Mouse (Mus musculus) spleen, adult 18-20 months (tissue): ENCODE results near the gene Emg1.
"Not testable (repeated sequence)": the region's sequence is repeated elsewhere in the genome, so short reads cannot be mapped to it uniquely, and the experiment has no call there.

ENCODE experiments used
- DNase-seq, 2 experiments: peaks; one replicate each; pipeline ENCODE4 v3.0.0; 2022; ENCODE audit warnings: mixed read lengths in 2 of 2

Gene Emg1

DNA sequence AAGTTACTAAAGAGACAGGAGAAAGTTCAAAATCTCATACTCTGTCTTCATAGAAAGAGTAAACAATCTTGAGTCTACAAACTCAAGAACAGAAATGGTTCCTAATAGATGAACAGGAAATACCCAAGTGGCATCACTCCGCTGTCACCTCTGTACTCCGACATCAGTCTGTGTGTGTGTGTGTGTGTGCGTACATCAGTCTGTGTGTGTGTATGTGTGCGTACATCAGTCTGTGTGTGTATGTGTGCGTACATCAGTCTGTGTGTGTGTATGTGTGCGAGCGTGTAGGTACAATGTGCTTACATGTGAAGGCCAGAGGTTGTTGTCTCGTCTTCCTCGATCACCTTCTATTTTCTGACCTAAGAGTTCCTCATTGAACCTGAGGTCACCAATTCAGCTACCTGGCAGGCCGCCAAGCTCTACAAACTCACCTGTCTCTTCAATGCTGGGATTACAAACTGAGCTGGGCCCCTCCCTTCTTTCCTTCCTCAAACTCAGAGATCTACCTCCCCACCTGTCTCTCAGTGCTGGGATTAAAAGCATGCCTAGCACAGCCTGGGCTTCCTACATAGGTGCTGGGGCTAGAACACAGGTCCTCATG is 3.6 kb downstream of the Emg1 start:
- DNase-seq, result no peak

GRCm38 (mm10) chr6:124706061-124706627 is 5.8 kb downstream of the Emg1 start:
- no peak for DNase-seq

DNA sequence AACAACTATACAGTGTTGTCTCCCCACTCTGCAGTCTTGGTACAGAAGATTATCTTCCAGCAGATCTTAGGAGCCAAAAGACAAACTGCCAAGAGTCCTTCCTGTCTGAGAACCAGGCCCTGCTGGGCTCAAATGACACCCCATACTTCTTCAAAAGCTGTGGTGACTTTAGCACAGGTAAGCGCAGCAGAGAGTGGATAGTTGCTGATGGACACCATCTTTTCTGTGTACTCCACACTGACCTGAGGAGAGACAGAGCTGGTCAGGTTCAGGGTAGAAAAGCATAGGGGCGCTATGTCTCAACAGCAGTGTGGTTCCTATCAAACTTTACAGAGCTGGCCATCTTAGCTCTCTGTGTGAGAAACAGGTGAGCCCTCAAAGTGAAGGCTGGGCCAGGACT is 7.6 kb downstream of the Emg1 start:
- no peak for DNase-seq

GRCm38 (mm10) chr6:124703789-124704188 is 8.2 kb downstream of the Emg1 start:
- no peak for DNase-seq

DNA sequence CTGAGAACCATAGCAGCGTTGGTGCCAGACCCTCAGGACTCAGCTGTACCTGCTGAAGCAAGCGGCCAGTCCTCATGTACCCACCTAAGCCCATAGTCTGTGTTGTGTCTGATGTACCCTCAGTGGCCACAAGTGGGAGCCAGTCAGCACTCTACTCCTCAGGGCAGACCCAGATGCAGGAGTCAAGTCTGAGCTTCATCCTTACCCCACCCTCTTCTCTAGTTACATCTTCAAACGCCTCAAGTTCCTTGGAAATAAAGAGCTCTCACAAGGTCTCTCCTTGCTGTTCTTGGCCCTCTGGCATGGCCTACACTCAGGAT is 9.2 kb downstream of the Emg1 start:
- peak; percentile 61 to 81 for DNase-seq

DNA sequence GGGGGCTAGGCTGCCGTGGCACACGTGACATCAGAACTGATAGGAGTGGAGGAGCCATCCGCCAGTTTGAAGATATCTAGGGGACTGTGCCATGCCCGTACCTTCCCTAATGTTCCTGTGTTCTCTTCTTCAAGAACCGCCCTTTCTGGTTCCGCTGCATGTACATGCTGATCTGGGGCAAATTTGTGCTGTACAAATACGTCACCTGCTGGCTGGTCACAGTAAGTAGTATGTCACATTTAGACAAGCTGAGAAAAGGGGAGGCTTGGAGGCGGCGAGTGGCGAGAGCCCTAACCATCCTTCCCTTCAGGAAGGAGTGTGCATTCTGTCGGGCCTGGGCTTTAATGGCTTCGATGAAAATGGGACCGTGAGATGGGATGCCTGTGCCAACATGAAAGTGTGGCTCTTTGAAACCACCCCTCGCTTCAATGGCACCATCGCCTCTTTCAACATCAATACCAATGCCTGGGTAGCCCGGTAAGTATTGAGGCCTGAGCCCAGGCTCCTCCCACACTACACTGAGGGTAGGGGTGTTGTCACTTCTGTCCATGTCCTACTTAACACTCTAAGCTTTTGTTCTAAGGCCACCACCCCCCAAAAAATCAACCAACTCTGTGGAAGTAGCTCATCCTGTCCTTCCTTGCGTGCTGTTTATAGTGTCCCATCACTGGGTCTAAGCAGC is 9.7 kb downstream of the Emg1 start:
- DNase-seq, result no peak

DNA sequence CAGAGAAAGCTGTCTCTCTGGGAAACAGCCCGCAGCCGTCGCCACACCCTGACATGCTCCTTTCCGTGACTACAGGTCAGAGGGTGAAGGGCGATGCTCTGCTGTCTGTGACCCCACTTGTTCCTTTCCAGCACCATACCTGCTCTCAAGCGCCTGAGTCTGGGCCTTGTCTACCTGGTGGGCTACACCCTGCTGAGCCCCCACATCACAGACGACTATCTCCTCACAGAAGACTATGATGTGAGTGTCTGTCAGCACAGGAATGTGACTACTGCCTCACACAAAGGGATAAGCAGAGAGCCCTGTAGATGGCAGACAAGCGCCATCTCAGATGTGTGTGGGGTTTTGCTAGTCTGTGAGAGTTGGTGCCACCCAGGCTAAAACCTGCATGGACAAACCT is 10.6 kb downstream of the Emg1 start:
- no peak for DNase-seq

DNA sequence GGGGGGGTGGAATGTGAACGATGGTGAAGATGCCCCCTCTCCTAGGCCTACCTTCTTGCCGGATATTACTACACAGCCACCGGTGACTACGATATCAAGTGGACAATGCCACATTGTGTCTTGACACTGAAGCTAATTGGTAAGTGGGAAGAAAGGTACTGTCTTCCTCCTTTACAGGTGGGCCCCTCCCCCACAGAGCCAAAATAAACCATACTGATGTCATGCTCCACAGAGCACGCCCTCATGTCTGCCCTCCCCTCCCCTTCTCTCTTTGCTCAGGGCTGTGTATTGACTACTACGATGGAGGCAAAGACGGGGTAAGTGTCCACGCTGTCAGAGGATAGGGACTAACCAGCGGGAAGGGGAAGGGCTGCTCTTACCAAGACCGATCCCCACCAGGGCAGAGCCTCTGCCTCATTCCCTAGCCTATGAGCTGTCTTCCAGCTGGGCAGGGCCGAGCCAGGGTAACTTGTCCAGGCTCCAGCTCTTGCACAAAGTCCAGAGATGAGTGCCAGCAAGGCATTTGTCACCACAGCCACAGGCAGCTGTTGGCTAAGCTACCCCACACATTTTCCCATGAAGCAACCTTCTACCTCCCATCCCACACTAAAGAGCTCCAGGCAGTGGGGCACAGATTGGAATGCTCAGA is 11.9 kb downstream of the Emg1 start:
- no peak for DNase-seq

DNA sequence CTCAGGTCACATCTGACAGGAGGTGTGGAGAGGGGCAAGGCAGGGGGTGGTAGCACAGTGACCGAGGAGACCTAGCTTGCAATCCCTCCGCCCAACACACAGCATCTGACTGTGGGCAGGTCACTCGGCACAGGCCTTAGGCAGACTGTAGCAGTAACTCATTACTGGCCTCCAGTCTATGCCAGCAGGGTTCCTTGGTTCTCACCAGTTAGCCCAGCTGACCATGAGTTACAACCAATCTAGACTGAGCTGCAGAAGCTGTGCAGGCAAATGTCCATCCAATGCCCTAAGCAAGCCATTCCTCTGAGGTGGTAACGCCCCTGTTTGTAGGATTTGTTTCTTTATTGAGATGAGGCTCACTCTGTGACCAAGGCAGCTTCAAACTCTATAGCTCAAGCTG is 12.6 kb downstream of the Emg1 start:
- DNase-seq, result no peak

DNA sequence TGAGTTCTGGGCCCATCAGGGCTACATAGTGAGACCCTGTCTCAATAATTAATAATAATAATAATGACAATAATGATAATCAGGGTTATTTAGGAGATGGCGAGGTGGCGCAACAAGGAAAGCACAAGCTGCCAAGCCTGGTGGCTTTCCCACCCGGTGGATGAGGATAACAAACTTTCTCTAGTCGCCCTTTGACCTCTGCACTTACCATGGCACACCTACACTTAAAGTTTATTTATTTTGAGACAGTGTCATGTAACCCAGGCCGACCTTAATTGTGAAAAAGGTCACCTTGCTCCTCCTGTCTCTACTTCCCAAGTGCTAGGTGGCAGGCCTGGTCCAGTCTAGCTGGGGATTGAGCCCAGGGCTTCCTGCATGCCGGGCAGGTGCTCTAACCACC is 13.2 kb downstream of the Emg1 start:
- DNase-seq, result no peak

- DNase-seq, result no peak
These were observed 15.4 kb downstream of the Emg1 start for GRCm38 (mm10) chr6:124696441-124697150.

- no peak for DNase-seq
These were observed 17.6 kb downstream of the Emg1 start for GRCm38 (mm10) chr6:124694166-124694955.

- no peak for DNase-seq
These were observed 18.6 kb downstream of the Emg1 start for GRCm38 (mm10) chr6:124693243-124693981.

GRCm38 (mm10) chr6:124690517-124690916 is 21.5 kb downstream of the Emg1 start:
- DNase-seq, result no peak

DNA sequence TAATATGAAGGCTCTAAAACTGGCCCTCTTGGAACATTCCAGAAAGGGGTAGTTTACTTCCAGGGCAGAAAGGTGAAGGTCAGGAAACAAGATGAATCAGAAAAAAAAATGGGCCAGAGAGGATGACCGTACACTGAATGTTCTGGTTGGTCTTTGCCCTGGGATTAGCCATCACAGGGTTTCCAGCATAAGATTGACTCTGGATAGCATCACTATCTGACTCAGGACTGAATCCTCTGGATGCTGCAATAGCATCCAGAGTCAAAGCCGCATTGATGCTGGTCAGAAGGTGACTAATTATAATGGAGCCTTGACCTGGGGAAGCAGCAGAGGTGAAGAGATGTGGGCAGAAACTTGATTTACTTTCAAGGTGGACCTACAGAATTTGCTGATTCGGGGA is 23.0 kb downstream of the Emg1 start:
- no peak for DNase-seq

DNA sequence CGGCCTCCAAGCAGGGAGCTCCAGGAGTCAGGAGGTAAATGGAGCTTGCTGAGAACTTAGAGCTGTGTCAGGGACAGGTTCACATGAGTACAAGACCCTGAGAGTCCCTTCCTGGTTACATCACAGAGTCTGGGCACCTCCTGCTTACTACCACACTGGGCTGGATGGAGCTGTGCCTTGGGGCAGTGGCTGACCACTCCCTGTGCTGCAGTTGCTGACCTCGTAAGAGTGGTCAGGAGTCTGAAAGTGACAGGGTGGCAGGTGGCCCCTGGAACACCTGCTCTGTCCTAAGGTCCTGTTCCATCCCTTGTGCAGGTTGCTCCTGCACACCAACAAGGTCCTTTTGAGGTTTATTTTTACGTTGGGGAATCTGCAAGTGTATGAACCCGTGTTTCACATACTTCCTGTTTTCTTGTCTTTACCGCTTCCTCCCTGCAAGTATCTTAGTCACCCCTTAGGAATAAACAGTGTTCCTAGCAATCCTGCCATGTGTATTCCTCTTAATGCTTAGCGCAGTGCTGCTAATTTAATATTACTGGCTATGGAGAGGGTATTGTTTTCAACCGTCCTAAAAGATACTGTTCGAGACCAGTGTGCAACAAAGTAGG is 23.7 kb downstream of the Emg1 start:
- no peak for DNase-seq

- DNase-seq, result not testable (repeated sequence)
These were observed 25.3 kb downstream of the Emg1 start for GRCm38 (mm10) chr6:124686644-124687043.

GRCm38 (mm10) chr6:124685606-124686386 is 26.2 kb downstream of the Emg1 start:
- DNase-seq, result no peak

DNA sequence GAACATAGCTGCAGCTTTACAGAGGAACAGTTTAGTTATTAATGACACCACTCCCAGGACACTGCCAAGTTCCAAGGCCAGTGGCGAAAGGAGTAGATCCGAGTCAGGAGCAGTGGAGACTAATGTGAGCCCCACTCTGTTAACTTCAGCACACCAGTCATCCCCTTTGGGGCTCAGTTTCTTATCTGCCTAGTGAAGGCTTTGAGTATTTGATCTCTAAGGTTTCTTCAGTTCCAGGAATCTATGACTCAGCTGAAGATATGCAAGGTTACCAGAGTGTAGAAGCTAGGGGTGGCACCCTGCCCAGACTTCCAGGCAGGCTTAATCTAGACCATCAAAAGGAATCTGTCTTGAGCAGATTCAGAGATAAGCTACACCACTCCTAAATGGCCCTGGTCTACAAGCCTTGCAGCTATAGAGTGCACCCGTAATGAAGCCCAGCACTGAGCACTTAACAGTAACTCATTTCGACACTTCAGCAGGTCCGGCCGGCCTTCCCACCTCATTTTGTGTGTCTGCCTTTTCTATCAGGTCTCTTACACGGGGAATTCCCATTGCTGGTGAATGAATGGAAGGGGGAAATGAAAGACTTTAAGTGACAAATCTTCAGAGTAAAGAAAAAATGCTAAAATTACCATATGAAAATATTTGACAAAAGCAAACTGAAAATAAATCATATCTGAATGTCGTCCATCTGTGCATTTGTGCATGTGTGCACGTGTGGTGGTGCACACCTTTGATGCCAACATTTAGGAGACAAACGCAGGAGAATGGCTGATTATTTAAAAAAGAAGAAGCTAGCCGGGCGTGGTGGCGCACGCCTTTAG is 28.2 kb downstream of the Emg1 start:
- no peak for DNase-seq

GRCm38 (mm10) chr6:124682291-124682690 is 29.7 kb downstream of the Emg1 start:
- not testable (repeated sequence) for DNase-seq
